Mouse (Mus musculus) stomach, postnatal 0 days (tissue): ENCODE results near the gene Kif7.

Source experiments
- CTCF ChIP-seq: IDR thresholded peaks from 2 replicates; pipeline ENCODE4 v1.5.1; 2016; ENCODE audit warnings: antibody characterized with exemption, low read depth, mild to moderate bottlenecking, moderate library complexity
- EP300 ChIP-seq: optimal IDR thresholded peaks from 2 replicates; pipeline ENCODE3; 2016; ENCODE audit warnings: antibody characterized with exemption

GRCm38 (mm10) chr7:79758176-79758575, 42.7 kb upstream of the Kif7 start:
- TF ChIP-seq EP300 (no peak), CTCF (no peak)
